Mouse (Mus musculus) hindbrain, postnatal 0 days (tissue): ENCODE data around the gene Misp. TPM values are rescaled to one million over a fixed set of nuclear protein-coding genes. Genes with fewer than 3 reads are reported as not detected.

ENCODE experiments used
- ATAC-seq: fragments of 200-750 bp; cut with Nextera tagmentation; 2 replicates; pipeline ENCODE4 v1.8.0; 2017; ENCODE audit warnings: mild to moderate bottlenecking, moderate TSS enrichment, moderate library complexity
- DNase-seq: peaks from one replicate; pipeline ENCODE4 v3.0.0-alpha.2; 2015; ENCODE audit warnings: low spot score
- H3K27ac ChIP-seq: fragments of 300-500 bp; sonication (generic); 2 replicates; pipeline ENCODE4 v1.5.1; 2014; ENCODE audit warnings: mild to moderate bottlenecking
- H3K27me3 ChIP-seq: fragments of 300-500 bp; sonication (generic); 2 replicates; pipeline ENCODE4 v1.6.1; 2014; ENCODE audit warnings: low read length, mixed read lengths; ENCODE audit not compliant: insufficient read depth
- H3K36me3 ChIP-seq: fragments of 300-500 bp; sonication (generic); 2 replicates; pipeline ENCODE4 v1.6.1; 2014; ENCODE audit warnings: low read length, mixed read lengths; ENCODE audit not compliant: insufficient read depth
- H3K4me1 ChIP-seq: fragments of 300-500 bp; sonication (generic); 2 replicates; pipeline ENCODE4 v1.6.1; 2014; ENCODE audit warnings: antibody characterized with exemption, low read length, mixed read lengths; ENCODE audit not compliant: insufficient read depth
- H3K4me2 ChIP-seq: fragments of 300-500 bp; sonication (generic); 2 replicates; pipeline ENCODE4 v1.6.1; 2014; ENCODE audit warnings: low read depth, mild to moderate bottlenecking, low read length, moderate library complexity, mixed read lengths
- H3K4me3 ChIP-seq: fragments of 300-500 bp; sonication (generic); 2 replicates; pipeline ENCODE4 v1.5.1; 2014; ENCODE audit warnings: low read length
- H3K9ac ChIP-seq: fragments of 300-500 bp; sonication (generic); replicated peaks from 2 replicates; pipeline ENCODE4 v1.6.1; 2014; ENCODE audit warnings: mild to moderate bottlenecking, low read length, moderate library complexity, mixed read lengths
- H3K9me3 ChIP-seq: fragments of 300-500 bp; sonication (generic); 2 replicates; pipeline ENCODE4 v1.6.1; 2016; ENCODE audit warnings: low read length, mixed read lengths
- CTCF ChIP-seq: IDR thresholded peaks from 2 replicates; pipeline ENCODE4 v1.5.1; 2016; ENCODE audit warnings: antibody characterized with exemption, control low read depth, low read depth
- WGBS: fragments of 180-500 bp; shearing (Covaris S2); extraction: QIAGEN DNeasy Blood & Tissue Kit; methylation state at CpG from one replicate; pipeline ENCODE4 v1.1.7; 2014; 5-methylcytosine and 5-hydroxymethylcytosine counted together
- polyA plus RNA-seq: library from polyadenylated mRNA; unstranded; fragments of >200 nt; fragmentation: Nextera tagmentation; extraction: Ambion mirVana; gene quantifications from 2 replicates; pipeline ENCODE4 v1.2.1, GENCODE M21; 2015
- total RNA-seq: library from RNA; depleted of rRNA; stranded (reverse); fragments of >200 nt; gene quantifications from 2 replicates; pipeline ENCODE4 v1.2.3, GENCODE M21; 2014

Misp gene
- total and polyA plus RNA-seq, 2 experiments from 2014 or later = 0.05 to 0.33 TPM

- H3K36me3 ChIP-seq = no peaks in the 10 kb centered on the region
- peak; percentile 47 for TF ChIP-seq CTCF
- no peaks in the 10 kb centered on the region for H3K27me3 ChIP-seq
- peak overlapping the region; percentile 33 for H3K4me3 ChIP-seq
- H3K9me3 ChIP-seq = no peaks in the 10 kb centered on the region
- DNase-seq (peak; percentile 72), ATAC-seq (peak; percentile 90)
- peak overlapping the region; percentile 61 for H3K4me2 ChIP-seq
- WGBS = 1% methylated on average over 24 of the region's 24 CpGs
- peak overlapping the region; percentile 55 for H3K27ac ChIP-seq
- peaks cover 6% of the 10 kb centered on the region; the same call in 1 of the 2 replicates for H3K4me1 ChIP-seq
- peak overlapping the region; percentile 39; the same call in 1 of the 2 replicates for H3K9ac ChIP-seq
Observed at GRCm38 (mm10) chr10:79840644-79841551, 20.1 kb downstream of the Misp start.

- Histone ChIP-seq H3K27ac (no peak overlapping the region), H3K27me3 (no peaks in the 10 kb centered on the region), H3K4me3 (no peak overlapping the region), H3K4me2 (no peak overlapping the region), H3K9me3 (no peaks in the 10 kb centered on the region), H3K4me1 (peaks cover 6% of the 10 kb centered on the region; the same call in 1 of the 2 replicates), H3K36me3 (no peaks in the 10 kb centered on the region), H3K9ac (no peak overlapping the region)
- TF ChIP-seq CTCF = no peak
- no peak for DNase-seq
- no peak for ATAC-seq
- 67% methylated on average over 3 of the region's 3 CpGs for WGBS
Observed at GRCm38 (mm10) chr10:79842322-79842721, 21.5 kb downstream of the Misp start.

DNA sequence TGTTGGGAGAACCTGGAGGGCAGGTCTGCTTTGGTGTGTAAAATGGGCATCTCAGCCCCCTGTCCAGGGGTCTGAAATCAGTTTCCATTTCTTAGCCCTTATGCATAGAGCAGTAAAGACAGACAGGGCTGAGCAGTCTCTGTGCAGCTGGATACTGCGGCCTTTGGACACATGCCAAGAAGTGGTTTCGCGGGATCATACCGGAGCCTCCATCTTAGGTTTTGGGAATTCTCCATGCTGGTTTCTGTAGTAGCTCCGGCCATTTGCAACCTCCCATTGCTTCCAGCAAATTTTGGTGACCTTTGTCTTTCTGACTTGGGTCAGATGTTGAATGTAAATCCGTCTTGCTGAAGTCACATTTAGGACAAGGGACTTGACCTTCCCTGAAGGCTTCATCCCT is 22.7 kb downstream of the Misp start:
- Histone ChIP-seq H3K4me3 (no peak overlapping the region), H3K4me2 (no peak overlapping the region), H3K4me1 (peaks cover 6% of the 10 kb centered on the region; the same call in 1 of the 2 replicates), H3K27me3 (no peaks in the 10 kb centered on the region), H3K27ac (no peak overlapping the region), H3K9ac (no peak overlapping the region), H3K9me3 (no peaks in the 10 kb centered on the region), H3K36me3 (no peaks in the 10 kb centered on the region)
- ATAC-seq (no peak), DNase-seq (peak; percentile 56)
- WGBS = 36% methylated on average over 6 of the region's 6 CpGs
- TF ChIP-seq CTCF = no peak

- H3K27ac ChIP-seq = no peak overlapping the region
- ATAC-seq = no peak
- no peaks in the 10 kb centered on the region for H3K27me3 ChIP-seq
- no peaks in the 10 kb centered on the region for H3K36me3 ChIP-seq
- H3K4me1 ChIP-seq = peaks cover 7% of the 10 kb centered on the region
- H3K9ac ChIP-seq = no peak overlapping the region
- WGBS = 68% methylated on average over 5 of the region's 5 CpGs
- H3K9me3 ChIP-seq = no peaks in the 10 kb centered on the region
- no peak for TF ChIP-seq CTCF
- no peak for DNase-seq
- no peak overlapping the region for H3K4me3 ChIP-seq
- H3K4me2 ChIP-seq = no peak overlapping the region
Observed at GRCm38 (mm10) chr10:79846553-79846952, 25.8 kb downstream of the Misp start.

DNA sequence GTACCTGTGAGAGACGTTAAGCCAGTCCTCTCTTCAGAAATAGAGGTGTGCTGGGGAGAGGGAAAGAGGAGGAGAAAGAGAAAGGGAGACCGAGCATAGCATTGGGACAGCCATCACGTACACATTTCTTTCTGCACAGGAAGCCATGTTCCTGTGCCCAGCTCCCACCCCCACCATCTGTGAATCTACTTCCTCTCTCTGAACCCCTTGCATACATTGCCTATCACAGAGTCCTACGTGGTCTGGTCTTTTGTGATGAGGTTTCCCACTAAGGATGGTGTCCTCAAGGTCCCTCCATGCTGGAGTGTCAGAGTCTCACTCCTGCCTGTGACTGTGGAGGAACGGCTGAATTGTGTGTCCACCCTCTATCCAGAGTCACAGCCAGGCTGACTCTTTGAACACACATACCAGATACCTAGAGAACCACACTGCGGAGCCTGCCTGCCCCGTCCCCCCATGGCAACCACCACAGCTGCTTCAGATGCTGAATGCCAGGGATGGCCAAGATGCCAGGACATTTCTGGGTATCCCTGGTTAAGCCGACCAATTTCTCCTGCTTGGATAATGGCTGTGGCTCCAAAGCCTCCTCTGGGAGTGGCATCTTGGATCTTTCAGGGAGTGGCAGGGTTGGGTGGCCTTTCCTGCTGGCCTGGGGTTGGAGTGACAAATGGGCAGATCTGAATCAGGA is 29.3 kb downstream of the Misp start:
- H3K27ac ChIP-seq = no peak overlapping the region
- no peaks in the 10 kb centered on the region for H3K9me3 ChIP-seq
- TF ChIP-seq CTCF = no peak
- H3K4me3 ChIP-seq = no peak overlapping the region
- H3K9ac ChIP-seq = no peak overlapping the region
- H3K4me2 ChIP-seq = no peak overlapping the region
- DNase-seq = no peak
- peaks cover 19% of the 10 kb centered on the region for H3K4me1 ChIP-seq
- H3K36me3 ChIP-seq = no peaks in the 10 kb centered on the region
- 70% methylated on average over 8 of the region's 8 CpGs for WGBS
- no peak for ATAC-seq
- H3K27me3 ChIP-seq = no peaks in the 10 kb centered on the region

DNA sequence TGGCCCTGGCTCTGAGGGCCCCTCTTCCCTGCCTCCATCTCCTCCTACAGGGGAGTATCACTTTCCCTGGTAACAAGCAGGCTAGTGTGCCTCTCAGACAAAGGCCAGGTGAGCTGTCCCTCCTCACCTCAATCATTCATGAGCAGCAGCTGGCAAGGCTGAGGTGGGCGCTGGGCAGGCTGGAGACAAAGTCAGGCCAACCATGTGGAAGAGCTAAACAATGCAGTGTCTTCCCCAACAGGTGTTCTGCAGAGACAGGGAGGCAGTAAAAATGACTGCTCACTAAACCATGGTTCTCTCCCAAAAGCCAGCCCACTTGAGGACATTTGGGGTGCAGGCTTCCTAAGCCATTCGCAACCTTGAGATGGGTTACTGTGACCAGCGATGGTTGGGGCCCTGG is 30.9 kb downstream of the Misp start:
- Histone ChIP-seq H3K4me3 (no peak overlapping the region), H3K27me3 (no peaks in the 10 kb centered on the region), H3K27ac (peak overlapping the region; percentile 100), H3K9me3 (no peaks in the 10 kb centered on the region), H3K4me1 (peaks cover 31% of the 10 kb centered on the region), H3K9ac (0 out of 2 replicates have a peak overlapping the region, but pooled peaks have one; percentile 17), H3K36me3 (no peaks in the 10 kb centered on the region), H3K4me2 (0 out of 2 replicates have a peak overlapping the region, but pooled peaks have one; percentile 71)
- DNase-seq (no peak), ATAC-seq (no peak)
- no peak for TF ChIP-seq CTCF
- WGBS = 73% methylated on average over 3 of the region's 3 CpGs
